8 mouse cellular contexts compared by ENCODE assay signal in the genomic region with DNA sequence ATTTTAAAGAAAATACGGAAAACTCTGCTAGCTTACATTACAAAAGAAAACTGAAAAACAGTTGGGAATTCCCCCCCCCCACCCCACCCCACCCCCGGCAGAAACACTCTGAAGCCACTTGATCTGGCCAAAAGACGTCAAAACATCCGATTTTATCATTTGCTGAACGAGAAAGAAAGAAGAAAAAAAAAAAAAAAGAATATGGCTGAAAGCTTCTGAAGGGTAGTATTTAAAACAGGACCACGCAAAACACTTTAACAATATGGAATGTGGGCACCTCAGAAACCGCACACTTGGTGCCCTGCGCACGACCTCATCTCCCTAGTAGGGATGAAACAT. TPM values are rescaled to one million over a fixed set of nuclear protein-coding genes. Genes with fewer than 3 reads are reported as not detected.
A peak's percentile ranks its signal among the peaks of the same experiment; 100 is the strongest.
DNase-seq lines count a peak whose midpoint lies in the region; ATAC-seq and TF ChIP-seq lines count a peak whose summit lies in the region.

No protein-coding gene starts in this region.

- H3K9ac ChIP-seq in embryonic facial prominence, embryonic 11.5 days (replicated peaks; ENCODE audit: low read length), result peak overlapping the region; percentile 95
- peak overlapping the region; percentile 96 for H3K9ac ChIP-seq in intestine, postnatal 0 days (ENCODE audit: low read depth, low read length)
- peak overlapping the region; percentile 84 for H3K9ac ChIP-seq in neural tube, embryonic 14.5 days (replicated peaks; ENCODE audit: low read depth, low read length)

- peak overlapping the region; percentile 63 for H3K4me2 ChIP-seq in embryonic facial prominence, embryonic 11.5 days (ENCODE audit: low read depth, low read length)
- H3K4me2 ChIP-seq in intestine, postnatal 0 days (replicated peaks; ENCODE audit: low read depth), result peak overlapping the region; percentile 68
- H3K4me2 ChIP-seq in neural tube, embryonic 14.5 days (ENCODE audit: low read depth, low read length), result peak overlapping the region; percentile 71

- TF ChIP-seq CTCF in left cerebral cortex, adult 2 months (IDR thresholded peaks at IDR 0.05), result no peak
- no peak for TF ChIP-seq CTCF in intestine, postnatal 0 days (IDR thresholded peaks at IDR 0.05; ENCODE audit: low read depth)

- WGBS in embryonic facial prominence, embryonic 11.5 days, result under 1% methylated on average over 9 of the region's 9 CpGs
- under 1% methylated on average over 9 of the region's 9 CpGs for WGBS in intestine, postnatal 0 days
- WGBS in neural tube, embryonic 14.5 days, result 2% methylated on average over 9 of the region's 9 CpGs

- no peak for DNase-seq in left cerebral cortex, adult 2 months (ENCODE audit: extremely low spot score in 1 of 2, low spot score in 2 of 2)
- no peak for DNase-seq in left cerebral cortex, postnatal 36 days (ENCODE audit: low spot score in 2 of 2)
- DNase-seq in embryonic facial prominence, embryonic 11.5 days (ENCODE audit: low spot score), result no peak
- DNase-seq in left cerebral cortex, postnatal 10 days (ENCODE audit: extremely low spot score in 1 of 2, low spot score in 2 of 2), result no peak
- DNase-seq in layer of hippocampus, postnatal 14 days (ENCODE audit: low spot score in 2 of 2), result no peak

- no peaks in the 10 kb centered on the region for H3K9me3 ChIP-seq in embryonic facial prominence, embryonic 11.5 days (replicated peaks; ENCODE audit: control insufficient read depth, low read length)
- H3K9me3 ChIP-seq in intestine, postnatal 0 days (ENCODE audit: control insufficient read depth), result no peaks in the 10 kb centered on the region
- H3K9me3 ChIP-seq in neural tube, embryonic 14.5 days (ENCODE audit: control insufficient read depth, low read length), result no peaks in the 10 kb centered on the region

- peak overlapping the region; percentile 83 for H3K4me3 ChIP-seq in left cerebral cortex, adult 2 months
- peak overlapping the region; percentile 96 for H3K4me3 ChIP-seq in embryonic facial prominence, embryonic 11.5 days (ENCODE audit: low read depth, low read length)
- peak overlapping the region; percentile 99 for H3K4me3 ChIP-seq in intestine, postnatal 0 days (ENCODE audit: low read depth, low read length)
- H3K4me3 ChIP-seq in neural tube, embryonic 14.5 days (ENCODE audit: low read depth, low read length), result peak overlapping the region; percentile 92

- peak overlapping the region; percentile 98 for H3K27ac ChIP-seq in left cerebral cortex, adult 2 months
- H3K27ac ChIP-seq in embryonic facial prominence, embryonic 11.5 days (replicated peaks; ENCODE audit: low read depth, low read length), result peak overlapping the region; percentile 97; the same call in 1 of the 2 replicates
- peak overlapping the region; percentile 98; the same call in 1 of the 2 replicates for H3K27ac ChIP-seq in intestine, postnatal 0 days (ENCODE audit: low read depth, low read length)
- H3K27ac ChIP-seq in neural tube, embryonic 14.5 days (ENCODE audit: low read depth, low read length), result peak overlapping the region; percentile 98

- intact Hi-C loops in left cerebral cortex, adult 2 months (cut with DNase I), result loop anchor here (2.0 to 5.0 kb wide), 2 partner anchors 38 to 68 kb away; a partner anchor contains a TSS
- intact Hi-C loops in left cerebral cortex, postnatal 36 days (cut with DNase I), result loop anchor here (2.0 to 5.0 kb wide), 2 partner anchors 38 to 104 kb away; a partner anchor contains a TSS
- intact Hi-C loops in left cerebral cortex, postnatal 10 days (cut with DNase I), result loop anchor here (5.0 kb wide), 1 partner anchor 38 kb away; no protein-coding TSS in a partner anchor

- no peaks in the 10 kb centered on the region for H3K36me3 ChIP-seq in embryonic facial prominence, embryonic 11.5 days (replicated peaks; ENCODE audit: control insufficient read depth, insufficient read depth, low read depth, low read length)
- no peaks in the 10 kb centered on the region; the same call in 1 of the 2 replicates for H3K36me3 ChIP-seq in intestine, postnatal 0 days (ENCODE audit: control insufficient read depth, insufficient read depth)
- H3K36me3 ChIP-seq in neural tube, embryonic 14.5 days (ENCODE audit: control insufficient read depth, insufficient read depth, low read length), result no peaks in the 10 kb centered on the region

- H3K4me1 ChIP-seq in embryonic facial prominence, embryonic 11.5 days (ENCODE audit: control insufficient read depth, insufficient read depth, low read length), result no peaks in the 10 kb centered on the region
- peaks cover 13% of the 10 kb centered on the region for H3K4me1 ChIP-seq in intestine, postnatal 0 days (replicated peaks; ENCODE audit: control insufficient read depth, insufficient read depth, low read length)
- peaks cover 15% of the 10 kb centered on the region for H3K4me1 ChIP-seq in neural tube, embryonic 14.5 days (ENCODE audit: control insufficient read depth, insufficient read depth, low read length)

- ATAC-seq in embryonic facial prominence, embryonic 11.5 days (replicated peaks; ENCODE audit: insufficient number of reproducible peaks, low FRiP score, low TSS enrichment, low read depth), result no peak
- ATAC-seq in intestine, postnatal 0 days, result no peak
- no peak; the same call in 1 of the 2 replicates for ATAC-seq in neural tube, embryonic 14.5 days (ENCODE audit: low read depth)
- ATAC-seq in megakaryocyte progenitor cell, adult 5-6 weeks (replicated peaks; ENCODE audit: poor library complexity), result no peak

- H3K27me3 ChIP-seq in embryonic facial prominence, embryonic 11.5 days (ENCODE audit: control insufficient read depth, insufficient read depth, low read length), result no peaks in the 10 kb centered on the region
- H3K27me3 ChIP-seq in intestine, postnatal 0 days (replicated peaks; ENCODE audit: control insufficient read depth, insufficient read depth, low read length), result no peaks in the 10 kb centered on the region
- no peaks in the 10 kb centered on the region for H3K27me3 ChIP-seq in neural tube, embryonic 14.5 days (ENCODE audit: control insufficient read depth, insufficient read depth, low read length)

RNA-seq across cellular contexts. Expression of a gene that starts 5.7 kb away (rescaled TPM):
- total RNA-seq in left cerebral cortex, adult 2 months (2021), result 10 to 100 TPM; 16.8 to 17.8 TPM
- 10 to 100 TPM; 13.3 to 18.7 TPM for total RNA-seq in left cerebral cortex, postnatal 36 days (2021)
- 4.9 and 5.7 TPM in 2 replicates for polyA plus RNA-seq in embryonic facial prominence, embryonic 11.5 days (2014; fragmentation: Nextera tagmentation; extraction: Ambion mirVana)
- polyA plus RNA-seq in intestine, postnatal 0 days (2015; fragmentation: Nextera tagmentation; extraction: Ambion mirVana), result 3.7 and 4.3 TPM in 2 replicates
- polyA plus RNA-seq in neural tube, embryonic 14.5 days (2014; fragmentation: Nextera tagmentation; extraction: Ambion mirVana), result 6.8 and 8.2 TPM in 2 replicates
- total RNA-seq in megakaryocyte progenitor cell, adult 5-6 weeks (2015), result 30.6 and 33.0 TPM in 2 replicates
- 16.8 and 39.3 TPM in 2 replicates for total RNA-seq in megakaryocyte progenitor cell, adult 5-6 weeks (2017)
- 10 to 100 TPM; 14.1 to 14.6 TPM for total RNA-seq in left cerebral cortex, postnatal 10 days (2021)
- 10 to 100 TPM; 13.9 to 15.5 TPM for total RNA-seq in layer of hippocampus, postnatal 14 days (2021)
